Mouse (Mus musculus): Measurements from ENCODE around the gene Cabp4.

Gene Cabp4

DNA sequence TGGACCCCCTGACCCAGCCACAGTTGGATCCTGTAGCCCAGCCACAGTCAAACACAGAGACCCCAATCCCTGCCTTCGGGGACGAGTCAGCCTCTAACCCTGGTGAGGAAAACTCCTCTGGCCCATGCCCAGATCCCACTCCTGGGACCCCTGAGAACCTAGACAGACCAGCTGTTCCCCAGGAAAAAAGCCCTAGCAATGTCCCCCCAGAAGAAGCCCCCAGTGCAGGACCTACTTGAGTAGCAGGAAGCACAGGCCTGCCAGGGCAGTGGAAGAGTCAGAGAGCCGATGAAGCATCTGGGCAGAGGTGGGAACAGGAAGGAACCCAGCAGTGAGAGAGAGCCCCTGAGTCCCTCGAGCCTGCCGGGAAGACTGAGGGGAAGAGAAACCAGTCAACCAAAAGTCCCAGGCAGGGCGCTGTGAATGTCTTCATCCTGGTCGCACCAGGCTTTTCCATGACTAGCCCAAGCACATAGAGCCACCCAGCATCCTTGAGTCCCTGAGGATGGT lies at the start of gene Cabp4:
Gene Cabp4, minus strand, starts transcription at position 275 of the 510 bp plus-strand sequence.
- no peak for DNase-seq (ENCODE audit: low spot score)

DNA sequence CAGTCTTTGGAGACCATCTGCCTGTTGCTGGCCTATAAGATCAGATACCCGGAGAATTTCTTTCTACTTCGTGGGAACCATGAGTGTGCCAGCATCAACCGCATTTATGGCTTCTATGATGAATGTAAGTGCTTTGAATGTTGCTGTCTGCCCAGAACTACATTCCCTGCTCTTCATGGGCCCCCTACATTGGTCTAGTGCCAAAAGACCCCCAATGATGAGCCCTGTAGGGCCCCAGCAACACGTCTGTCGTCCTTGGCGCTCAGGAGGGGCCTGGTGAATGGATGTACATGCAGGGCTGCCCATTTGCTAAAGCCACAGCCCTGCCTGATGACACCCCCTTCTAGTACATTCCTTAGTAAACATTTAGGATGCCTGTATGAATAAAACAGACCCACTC lies 49.3 kb upstream of the Cabp4 start:
- DNase-seq (ENCODE audit: low spot score) = no peak

DNA sequence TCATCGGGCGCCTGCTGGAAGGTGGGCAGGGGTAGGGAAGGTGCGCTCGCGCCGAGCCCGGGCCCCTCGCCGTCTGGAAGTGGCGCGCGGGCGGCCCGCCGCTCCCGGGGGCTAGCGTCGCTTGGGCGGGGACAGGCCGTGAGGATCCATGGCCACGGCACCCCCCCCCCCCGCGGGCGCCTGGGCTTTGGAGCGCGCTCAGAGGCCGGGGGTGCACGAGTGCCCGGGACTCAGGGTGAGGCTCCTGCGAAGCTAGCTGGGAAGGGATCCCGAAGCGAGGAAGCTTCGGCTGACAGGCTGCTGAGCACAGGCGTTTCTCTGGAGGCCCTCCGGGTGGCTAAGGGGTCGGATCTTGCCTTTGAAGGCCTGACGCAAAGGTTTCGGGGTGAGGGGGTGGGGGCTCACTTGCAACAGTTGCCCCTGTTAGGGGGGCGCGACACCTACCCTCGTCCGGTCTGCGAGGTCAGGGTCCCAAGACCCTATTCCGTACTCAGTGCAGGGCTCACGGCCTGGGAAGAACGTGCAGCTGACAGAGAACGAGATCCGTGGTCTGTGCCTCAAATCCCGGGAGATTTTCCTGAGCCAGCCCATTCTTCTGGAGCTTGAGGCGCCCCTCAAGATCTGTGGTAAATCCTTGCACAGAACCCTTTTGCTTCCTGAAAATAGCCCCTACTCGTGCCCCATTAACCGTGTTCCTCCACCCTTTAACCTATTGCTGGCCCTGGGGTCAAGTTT lies 48.6 kb upstream of the Cabp4 start:
- peak; percentile 31 for DNase-seq (ENCODE audit: low spot score)

DNA sequence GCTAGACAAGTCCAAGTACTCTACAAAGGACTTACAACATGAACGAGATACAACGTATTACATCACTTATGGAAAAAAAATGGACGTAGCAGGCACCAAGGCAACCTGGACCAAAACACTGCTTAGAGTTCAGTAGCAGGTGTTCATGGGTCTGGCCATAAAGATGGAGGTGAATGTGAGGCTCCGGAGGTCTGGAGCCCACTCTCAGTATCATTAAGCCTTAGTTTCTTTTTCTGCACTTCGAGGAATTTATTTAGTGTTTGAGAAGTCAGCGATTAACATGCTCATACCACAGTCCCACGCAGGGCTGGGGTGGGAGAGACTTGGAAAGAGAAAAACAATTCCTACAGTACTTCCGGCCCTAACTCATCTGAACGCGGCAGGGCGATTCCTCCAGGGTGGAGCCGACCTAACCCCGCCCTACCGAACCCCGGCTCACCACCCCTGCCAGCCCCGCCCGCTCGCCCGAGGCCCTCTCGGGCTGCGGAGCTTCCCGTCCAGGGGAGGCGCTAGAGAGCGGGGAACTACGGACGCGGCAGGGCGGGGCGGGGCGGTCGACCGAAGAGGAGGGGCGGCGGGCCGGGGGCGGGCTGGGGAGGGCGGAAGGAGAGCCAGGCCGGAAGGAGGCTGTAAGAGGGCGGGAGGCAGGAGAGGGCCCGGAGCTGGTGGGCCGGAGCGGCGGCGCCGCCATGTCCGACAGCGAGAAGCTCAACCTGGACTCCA lies 47.9 kb upstream of the Cabp4 start, which contains the start of gene Ppp1ca:
Gene Ppp1ca, plus strand, starts transcription at position 538 of the 723 bp plus-strand sequence.
- peak; percentile 93 for DNase-seq (ENCODE audit: low spot score)

DNA sequence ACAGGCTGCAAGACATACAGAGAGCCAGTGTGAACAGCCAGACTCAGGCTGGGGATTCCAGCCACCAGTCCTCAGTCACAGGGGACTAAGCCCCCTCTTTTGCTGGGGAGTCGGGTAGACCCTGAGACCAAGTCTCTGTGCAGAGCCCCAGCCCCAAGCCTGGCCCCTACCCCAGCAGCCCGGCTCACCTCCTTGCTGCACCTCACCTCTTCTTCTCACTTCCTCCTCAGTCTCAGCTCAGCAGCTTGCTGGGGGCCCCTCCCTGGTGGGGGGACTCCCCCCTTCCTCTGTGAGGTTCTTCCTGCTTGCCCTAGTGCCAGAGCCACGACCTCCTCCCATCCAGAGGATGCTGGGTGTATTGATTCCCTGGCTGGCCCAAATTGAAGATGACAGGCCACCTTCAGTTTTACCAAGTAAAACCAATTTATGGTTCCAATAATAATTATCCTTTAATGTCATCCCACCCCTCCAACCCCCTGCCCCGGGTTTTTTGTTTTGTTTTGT lies 47.0 kb upstream of the Cabp4 start, which contains the start of gene Tbc1d10c:
Gene Tbc1d10c, minus strand, starts transcription at position 454 of the 504 bp plus-strand sequence.
- no peak for DNase-seq (ENCODE audit: low spot score)

DNA sequence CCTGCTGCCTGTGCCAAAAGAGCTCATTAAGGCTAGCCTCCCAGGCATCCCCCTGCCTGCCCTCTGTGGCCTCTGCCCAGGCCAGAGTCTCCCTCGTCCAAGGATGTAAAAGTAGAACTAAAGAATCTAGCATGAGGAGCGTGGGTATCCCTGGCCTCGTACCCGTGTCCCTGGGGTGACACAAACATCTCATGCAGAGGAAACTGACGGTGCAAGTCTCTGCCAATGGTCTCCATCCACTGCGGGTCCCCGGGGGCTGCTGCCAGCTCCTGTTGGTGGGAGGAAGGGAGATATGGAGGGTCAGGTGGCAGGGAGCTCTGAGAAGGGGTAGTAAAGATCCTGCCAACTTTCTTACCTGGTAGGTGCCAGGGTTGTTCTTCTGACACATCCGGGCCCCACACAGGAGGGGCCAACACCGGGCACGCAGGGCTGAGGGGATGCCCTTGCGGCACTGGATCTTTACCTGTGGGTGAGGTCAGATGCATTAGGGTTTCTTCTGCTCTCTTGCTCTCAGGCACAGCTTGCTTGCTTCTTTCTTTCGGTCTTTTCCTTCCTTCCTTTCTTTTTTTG lies 45.3 kb upstream of the Cabp4 start:
- DNase-seq (ENCODE audit: low spot score) = no peak

DNA sequence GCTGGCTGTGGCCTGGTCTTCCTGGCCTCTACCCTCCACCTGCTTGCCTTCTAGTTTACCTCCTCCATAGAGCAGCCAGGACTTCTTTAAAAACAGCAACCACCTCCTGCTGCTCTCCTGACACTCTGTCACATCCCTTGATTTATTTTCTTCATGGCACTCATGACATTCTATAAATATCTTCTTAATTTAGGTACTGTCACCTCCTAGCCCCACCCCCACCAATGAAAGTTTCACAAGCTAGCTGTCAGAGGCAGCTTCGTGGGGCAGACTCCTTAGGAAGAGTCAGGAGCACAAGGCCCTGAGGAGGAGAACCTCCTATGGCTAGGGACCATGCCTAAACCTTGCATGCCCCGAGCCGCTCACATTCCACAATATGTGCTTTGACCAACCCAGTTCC lies 43.5 kb upstream of the Cabp4 start:
- DNase-seq (ENCODE audit: low spot score) = no peak

DNA sequence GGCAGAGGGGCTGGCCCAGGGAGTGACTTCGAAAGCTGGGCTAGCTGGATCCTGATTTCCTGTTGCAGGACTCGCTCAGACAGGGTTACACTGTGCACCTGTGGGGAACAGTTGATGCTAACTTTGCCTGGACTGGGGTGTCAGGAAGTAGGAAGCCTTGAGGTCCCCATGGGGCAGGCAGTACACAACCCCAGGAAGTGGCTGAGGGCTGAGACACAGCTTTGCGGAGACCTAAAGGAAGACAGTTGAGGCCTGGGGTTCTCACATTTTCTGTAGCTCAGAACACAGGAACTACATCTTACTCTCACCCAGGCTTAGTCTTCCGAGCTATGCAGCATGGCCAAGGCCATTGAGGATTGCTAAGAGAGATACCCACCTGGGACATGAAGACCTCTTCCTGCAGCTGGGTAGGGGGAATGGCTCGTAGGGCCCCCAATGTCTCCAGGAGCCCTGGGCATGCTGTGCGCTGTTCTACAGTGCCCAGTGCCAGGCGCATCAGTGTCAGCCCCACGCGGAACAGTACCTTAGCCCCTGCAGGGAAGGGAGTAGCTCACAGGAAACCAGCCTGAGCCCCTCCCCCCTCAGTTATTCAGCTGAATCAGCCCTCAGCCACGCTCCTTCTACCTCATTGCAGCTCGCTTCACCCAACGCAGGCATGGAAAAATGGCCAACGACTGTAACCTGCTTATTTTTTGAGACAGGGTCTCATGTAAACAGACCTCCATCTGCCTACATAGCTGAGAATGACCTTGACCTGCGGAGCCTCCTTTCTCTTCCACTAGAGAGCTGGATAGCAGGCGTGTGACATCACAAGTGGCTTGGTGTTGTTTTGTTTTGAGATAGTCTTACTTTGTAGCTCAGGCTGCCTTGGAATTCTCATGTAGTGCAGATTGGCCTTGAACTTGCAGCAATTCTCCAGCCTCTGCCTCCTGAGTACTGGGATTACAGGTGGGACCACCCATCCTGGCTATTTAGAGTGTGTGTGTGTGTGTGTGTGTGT lies 41.4 kb upstream of the Cabp4 start:
- DNase-seq (ENCODE audit: low spot score) = no peak

DNA sequence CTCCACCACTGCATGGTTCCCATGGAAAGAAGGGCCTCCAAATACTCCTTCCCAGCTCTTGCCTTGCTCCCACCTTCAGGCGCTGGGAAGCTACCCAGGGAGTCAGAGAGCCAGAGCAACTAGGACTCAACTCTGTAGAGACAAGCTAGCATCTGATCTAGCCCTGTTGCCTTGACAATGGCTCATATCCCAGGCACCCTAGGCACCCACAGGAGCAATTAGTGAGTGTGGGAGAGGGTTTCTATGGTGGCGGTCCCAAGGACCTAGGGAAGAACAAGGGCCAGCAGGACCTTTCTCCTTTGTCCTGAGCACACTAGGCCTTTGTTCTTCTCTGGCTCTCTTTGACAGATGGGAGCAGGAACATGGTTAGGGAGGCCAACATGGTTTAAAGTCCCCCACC lies 39.9 kb upstream of the Cabp4 start:
- no peak for DNase-seq (ENCODE audit: low spot score)

DNA sequence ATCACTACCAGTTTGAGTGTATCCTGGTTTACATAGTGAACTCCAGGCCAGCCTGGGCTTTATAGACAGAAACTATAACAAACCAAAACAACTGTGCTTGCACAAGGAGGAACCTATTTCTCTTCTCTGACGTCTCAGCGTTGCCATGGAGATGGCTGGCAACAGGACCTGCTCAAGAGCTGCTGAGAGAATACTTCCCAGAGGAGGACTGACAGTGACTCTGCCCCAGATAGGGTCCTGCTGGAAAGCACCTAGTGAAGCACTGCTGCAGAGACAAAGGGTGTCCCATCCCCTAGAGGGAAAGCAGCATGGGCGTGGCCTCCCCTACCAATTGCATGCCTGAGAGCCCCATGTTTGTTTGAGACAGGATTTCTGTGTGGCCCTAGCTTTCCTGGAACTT lies 38.1 kb upstream of the Cabp4 start:
- peak; percentile 66 for DNase-seq (ENCODE audit: low spot score)

DNA sequence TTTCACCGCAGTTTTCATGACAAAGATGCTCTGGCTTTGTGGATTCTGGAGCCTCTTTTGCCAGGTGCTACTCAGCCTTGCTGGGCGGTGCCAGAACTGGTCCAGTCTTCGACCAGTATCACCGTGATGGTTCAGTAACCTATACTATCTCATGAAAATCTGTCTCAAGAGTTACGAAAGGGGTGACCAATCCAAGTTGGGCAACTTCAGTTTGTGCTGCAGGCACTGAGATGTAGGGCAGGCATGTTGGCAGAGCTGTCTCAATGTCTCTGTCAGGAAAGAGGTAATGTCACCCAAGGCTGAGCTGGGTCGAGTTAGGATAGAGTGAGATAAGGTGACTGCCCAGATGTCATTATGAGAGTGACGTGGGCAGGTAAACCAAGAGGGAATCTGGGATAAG lies 36.6 kb upstream of the Cabp4 start:
- no peak for DNase-seq (ENCODE audit: low spot score)

DNA sequence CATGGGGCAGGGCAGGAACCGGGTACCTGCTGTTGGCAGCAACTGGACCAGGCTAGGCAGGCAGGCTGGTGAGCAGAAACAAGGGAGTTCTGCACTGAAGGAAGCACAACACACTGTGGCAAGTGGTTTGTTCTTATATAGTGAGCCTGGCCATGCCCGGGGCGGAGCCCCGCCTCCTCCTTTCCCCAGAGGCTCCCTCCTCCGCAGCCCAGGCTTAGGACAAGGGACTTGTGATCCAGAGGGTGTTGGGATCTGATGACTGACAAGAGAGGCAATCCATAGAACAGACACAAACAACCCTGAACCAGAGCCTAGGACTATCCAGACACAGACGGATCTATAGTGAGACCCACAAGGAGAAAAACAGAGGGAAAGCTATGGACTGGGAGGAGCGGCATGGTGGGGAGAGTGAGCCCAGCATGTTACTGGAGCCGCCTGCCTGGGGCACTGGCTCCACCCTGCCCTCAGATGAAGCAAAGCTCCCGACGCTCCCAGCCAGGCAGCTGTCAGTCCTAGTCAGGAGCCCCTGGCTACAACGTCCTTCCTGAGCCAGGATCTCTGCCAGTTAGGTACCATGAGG lies 31.6 kb upstream of the Cabp4 start, which contains the start of gene Carns1:
Gene Carns1, minus strand, starts transcription at position 112 of the 580 bp plus-strand sequence.
- peak; percentile 33 for DNase-seq (ENCODE audit: low spot score)

DNA sequence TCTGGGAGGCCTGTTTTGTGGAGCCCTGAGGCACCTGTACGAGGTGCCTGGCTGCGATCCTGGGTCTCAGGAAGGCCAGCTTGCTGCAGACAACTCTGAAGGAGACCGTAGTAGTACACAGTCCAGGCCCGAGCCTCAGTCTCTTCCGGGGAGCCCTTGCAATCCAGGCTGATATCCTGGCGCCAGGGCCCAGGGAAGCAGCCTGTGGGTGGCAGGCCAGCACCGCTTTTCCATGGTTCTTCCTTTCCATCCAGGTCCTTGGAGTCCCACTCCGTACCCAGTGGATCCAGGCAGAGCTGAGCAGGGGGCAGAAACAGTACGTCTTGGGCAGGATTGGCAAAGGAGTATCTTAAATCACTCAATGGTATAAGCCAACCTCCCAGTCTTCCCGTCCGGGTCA lies 29.1 kb upstream of the Cabp4 start:
- no peak for DNase-seq (ENCODE audit: low spot score)

DNA sequence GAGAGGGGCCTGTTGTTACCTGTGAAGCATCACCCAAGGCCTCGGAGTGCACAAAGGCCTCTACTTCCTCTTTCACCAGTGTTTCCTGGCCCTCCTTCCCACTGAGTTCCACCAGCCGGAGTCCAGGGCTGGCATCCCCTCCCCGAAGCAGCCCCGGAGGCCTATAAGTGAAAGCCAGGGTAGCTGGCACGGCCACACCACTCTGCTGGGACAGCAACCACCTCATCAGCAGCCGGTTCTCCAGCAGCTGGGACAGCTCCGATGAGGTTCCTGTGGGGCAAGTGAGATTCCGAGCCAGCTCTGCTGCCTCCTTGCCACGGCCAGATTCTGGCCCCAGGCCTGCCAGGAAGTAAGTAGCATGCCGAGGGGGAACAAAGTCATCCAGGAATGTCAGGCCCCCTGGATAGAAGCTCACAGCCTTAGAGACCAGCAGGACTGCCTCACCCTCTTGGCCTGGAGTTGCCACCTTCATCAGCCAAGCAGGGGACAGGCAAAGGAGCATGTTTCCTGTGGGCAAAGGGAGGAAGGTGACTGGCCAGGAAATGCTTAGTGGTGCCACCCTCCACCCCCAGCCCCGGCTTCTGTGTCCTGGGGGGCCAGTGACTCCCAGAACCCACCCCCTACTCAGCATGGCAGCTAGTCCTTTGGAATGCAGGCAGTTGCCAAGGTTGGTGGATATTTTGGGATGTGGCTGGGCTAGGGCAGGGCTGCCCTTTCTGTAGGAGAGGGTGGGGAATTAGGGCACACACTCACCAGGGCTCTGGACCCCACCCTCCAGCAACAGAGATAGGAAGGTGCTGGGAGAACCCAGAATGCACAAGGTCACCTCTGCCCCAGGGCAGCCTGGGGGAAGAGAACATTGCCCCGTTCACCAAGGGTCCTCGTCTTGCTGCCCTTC lies 27.8 kb upstream of the Cabp4 start:
- DNase-seq (ENCODE audit: low spot score) = no peak

DNA sequence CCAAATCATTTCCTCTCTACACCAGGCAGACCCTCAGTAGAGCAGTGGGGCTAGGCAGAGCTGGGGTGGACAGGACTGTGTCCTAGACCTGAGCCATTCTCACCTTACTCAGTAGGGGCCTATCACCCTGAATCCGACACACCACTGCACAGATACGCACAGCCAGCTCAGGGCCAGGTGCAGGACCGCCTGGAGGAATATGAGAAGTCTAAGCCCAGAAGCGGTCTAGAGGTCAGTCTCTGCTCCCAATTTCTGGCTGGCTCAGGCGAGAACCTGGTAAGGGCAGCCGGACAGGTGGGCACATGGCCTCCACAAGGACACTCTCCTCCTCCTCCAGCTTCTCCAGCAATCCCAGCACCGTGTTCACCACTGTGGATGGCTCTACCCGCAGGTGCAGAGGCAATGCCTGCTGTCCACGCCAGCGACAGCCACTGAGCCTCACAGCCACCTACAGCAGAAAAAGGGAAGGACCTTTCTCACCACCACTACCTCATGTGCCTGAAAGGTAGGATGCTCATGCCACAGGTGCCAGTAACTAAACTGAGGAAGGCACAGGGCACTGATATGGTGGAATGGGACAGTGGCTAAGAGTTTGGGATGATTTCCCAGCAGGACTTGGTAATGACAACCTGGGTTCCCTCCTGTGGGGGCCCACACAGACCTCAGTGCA lies 27.0 kb upstream of the Cabp4 start:
- no peak for DNase-seq (ENCODE audit: low spot score)

DNA sequence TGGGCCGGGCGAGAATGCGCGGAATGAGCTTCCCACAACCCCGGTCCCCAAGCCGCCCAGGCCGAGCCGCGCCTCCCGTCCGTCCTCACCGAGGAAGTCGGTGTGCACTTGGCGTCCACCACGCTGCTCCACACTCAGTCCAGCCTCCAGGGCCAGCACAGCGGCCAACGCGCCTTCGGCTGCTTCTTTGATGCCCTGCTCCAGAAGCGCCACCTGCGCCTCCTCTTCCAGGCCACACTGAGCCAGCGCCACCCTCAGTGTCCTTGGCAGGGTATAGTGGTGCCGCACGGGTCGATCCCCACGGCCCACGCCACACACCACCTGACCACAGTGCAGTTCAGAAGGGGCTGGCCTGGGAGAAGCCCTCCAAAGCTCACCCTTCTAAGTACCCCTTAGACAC lies 26.0 kb upstream of the Cabp4 start:
- DNase-seq (ENCODE audit: low spot score) = no peak

DNA sequence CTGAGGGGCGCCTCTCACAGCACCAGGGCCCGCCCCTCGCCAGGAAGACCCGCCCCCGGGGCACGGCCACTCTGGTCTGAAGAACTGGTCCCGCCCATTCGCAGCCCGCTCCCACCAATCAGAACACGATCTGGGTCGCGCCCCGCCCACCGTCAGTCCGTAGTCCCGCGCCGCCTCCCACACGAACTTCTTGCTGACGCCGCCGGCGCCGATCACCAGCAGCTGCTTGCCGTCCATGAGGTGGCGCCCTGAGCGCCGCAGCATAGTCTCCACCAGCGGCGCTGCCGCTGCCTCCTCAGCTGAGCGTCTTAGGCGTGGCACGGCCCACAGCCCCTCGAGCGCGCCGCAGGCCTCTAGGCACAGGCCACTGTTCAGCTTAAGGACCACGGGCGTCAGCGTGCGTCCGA lies 25.5 kb upstream of the Cabp4 start:
- peak; percentile 100 for DNase-seq (ENCODE audit: low spot score)

DNA sequence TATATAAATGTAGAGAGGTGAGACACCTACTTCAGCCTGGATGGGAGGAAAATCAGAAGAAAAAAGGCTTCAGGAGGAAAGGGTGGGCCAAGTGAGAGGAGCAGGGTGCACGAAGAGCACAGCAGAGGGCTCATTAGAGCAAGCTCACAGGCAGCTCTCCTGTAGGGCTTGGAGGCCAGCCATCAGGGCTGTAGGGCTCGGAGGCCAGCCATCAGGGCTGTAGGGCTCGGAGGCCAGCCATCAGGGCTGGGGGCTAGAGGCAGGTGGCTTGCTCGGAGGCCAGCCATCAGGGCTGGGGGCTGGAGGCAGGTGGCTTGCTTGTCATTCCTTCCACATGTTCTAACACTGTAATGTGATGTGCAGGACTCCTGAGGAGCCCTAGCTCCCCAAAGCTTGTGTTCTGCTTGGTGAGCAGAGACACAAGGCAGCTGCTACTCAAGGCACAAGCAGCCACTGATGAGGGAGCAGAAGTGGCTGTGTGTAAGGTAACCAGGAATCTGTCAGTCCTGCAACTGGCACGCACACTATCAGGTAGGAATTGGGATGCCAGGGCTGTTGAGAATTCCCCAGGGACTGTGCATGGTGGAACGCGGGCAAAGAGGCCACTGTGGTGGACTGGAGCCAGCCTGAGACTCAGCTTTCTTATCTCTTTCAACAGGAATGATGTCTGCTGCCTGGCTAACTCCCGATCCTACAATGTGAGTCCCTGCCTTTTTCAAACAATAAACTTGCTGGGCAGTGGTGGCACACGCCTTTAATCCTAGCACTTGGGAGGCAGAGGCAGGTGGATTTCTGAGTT lies 23.0 kb upstream of the Cabp4 start:
- no peak for DNase-seq (ENCODE audit: low spot score)

DNA sequence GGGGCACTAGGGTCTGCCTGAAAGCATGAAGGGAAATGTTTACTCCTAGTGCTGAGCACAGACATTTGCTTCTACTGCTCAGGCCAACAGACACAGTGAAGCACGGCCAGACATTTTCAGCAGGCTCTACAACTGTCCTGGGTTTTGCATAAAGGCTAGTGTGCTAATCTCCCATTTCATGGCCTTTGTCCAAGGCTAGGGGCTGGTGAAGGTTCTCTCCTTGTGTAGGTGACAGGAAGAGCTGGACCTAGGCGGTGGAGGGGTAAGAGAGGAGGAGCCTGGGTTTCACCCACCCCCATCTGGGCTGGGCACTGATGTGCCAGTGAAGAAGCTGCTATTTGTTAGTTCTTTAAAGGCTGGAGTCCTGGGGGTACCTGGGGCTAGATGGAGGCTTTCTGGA lies 20.9 kb upstream of the Cabp4 start:
- DNase-seq (ENCODE audit: low spot score) = no peak
